Mouse (Mus musculus) embryonic facial prominence, embryonic 10.5 days (tissue): ENCODE measurements around the gene Zzef1. TPM values are rescaled to one million over a fixed set of nuclear protein-coding genes. Genes with fewer than 3 reads are reported as not detected.

ENCODE experiments used
- DNase-seq: peaks from one replicate; pipeline ENCODE4 v3.0.0-alpha.2; 2017; ENCODE audit warnings: low spot score
- H3K27ac ChIP-seq: fragments of 300-500 bp; sonication (generic); replicated peaks from 2 replicates; pipeline ENCODE4 v1.5.1; 2016; ENCODE audit warnings: mild to moderate bottlenecking
- H3K27me3 ChIP-seq: fragments of 300-500 bp; sonication (generic); replicated peaks from 2 replicates; pipeline ENCODE4 v1.6.1; 2016; ENCODE audit warnings: low read depth, mild to moderate bottlenecking; ENCODE audit not compliant: poor library complexity, severe bottlenecking
- H3K36me3 ChIP-seq: fragments of 300-500 bp; sonication (generic); replicated peaks from 2 replicates; pipeline ENCODE4 v1.6.1; 2016; ENCODE audit warnings: mild to moderate bottlenecking, moderate library complexity
- H3K4me1 ChIP-seq: fragments of 300-500 bp; sonication (generic); 2 replicates; pipeline ENCODE4 v1.6.1; 2016
- H3K4me3 ChIP-seq: fragments of 300-500 bp; sonication (generic); 2 replicates; pipeline ENCODE4 v1.5.1; 2016; ENCODE audit warnings: mild to moderate bottlenecking, moderate library complexity
- H3K9me3 ChIP-seq: fragments of 300-500 bp; sonication (generic); 2 replicates; pipeline ENCODE4 v1.6.1; 2016; ENCODE audit warnings: mild to moderate bottlenecking
- whole genome bisulfite sequencing: fragments of 180-500 bp; shearing (Covaris S2); methylation state at CpG from one replicate; pipeline ENCODE4 v1.1.7; 2016; 5-methylcytosine and 5-hydroxymethylcytosine counted together
- polyA plus RNA-seq: library from polyadenylated mRNA; unstranded; fragments of >200 nt; fragmentation: Nextera tagmentation; extraction: Ambion mirVana; gene quantifications from 2 replicates; pipeline ENCODE4 v1.2.1, GENCODE M21; 2016

The Zzef1 gene
- polyA plus RNA-seq, 1 experiment from 2014 or later: 6.4 TPM

DNA sequence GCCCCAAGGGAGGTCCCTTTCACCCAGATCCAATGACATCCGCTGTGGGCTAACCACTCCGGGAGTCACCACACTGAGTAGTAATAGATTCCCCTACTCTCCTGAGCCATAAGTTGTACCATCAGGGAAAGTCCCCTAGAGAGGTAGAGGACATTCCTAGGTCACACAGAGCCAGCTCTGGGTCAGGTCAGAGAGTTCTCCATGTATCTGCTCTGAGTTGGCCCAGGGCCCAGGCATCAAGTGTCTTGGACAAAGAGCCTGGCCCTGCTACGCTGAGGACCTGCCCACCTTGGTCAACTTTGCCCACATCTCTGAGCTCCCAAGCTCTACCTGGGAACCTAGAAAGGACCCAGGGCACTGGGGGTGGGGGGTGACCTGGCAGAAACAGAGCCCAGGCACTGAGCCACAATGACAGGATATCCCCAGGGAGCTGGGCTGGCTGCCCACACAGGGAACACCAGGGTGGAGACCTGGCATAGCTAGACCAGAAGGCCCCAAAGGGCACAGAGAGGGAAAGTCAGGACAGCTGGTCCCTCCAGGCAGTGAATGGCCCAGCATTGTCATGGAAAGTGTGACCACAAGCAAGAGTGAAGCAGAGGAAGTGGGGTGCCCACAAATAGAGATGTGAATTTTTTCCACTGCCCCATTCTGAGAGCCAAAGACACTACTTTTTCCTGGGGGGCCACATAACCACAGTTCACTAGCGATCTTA, 157.6 kb downstream of the Zzef1 start:
- no peaks in the 10 kb centered on the region for H3K36me3 ChIP-seq
- H3K27ac ChIP-seq: no peak overlapping the region
- H3K9me3 ChIP-seq: no peaks in the 10 kb centered on the region
- 86% methylated on average over 4 of the region's 4 CpGs for WGBS
- peaks cover 13% of the 10 kb centered on the region for H3K27me3 ChIP-seq
- DNase-seq: no peak
- H3K4me1 ChIP-seq: peaks cover 12% of the 10 kb centered on the region
- no peak overlapping the region for H3K4me3 ChIP-seq

DNA sequence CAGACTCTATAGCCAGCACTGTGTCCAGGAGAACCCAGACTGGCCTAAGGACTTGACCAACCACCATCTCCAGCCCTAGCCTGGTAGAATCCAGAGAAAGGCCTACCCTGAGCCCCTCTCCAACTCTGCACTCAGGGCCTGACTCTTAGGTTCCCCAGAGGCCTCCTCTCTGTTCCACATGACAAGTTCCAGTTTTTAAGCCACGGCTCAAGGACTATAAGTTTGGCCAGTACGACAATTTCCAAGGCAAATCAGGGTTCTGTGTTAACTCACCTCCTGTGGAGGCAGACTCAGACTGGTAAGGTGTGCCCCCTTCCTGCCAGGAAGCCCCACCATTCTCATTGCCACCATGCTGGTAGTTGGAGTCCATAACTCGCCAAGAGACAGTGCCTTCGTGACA, 158.2 kb downstream of the Zzef1 start:
- 90% methylated on average over 4 of the region's 4 CpGs for WGBS
- Histone ChIP-seq H3K4me3 (no peak overlapping the region), H3K36me3 (no peaks in the 10 kb centered on the region), H3K4me1 (peaks cover 12% of the 10 kb centered on the region), H3K27me3 (peaks cover 20% of the 10 kb centered on the region), H3K27ac (no peak overlapping the region), H3K9me3 (no peaks in the 10 kb centered on the region)
- DNase-seq: no peak

DNA sequence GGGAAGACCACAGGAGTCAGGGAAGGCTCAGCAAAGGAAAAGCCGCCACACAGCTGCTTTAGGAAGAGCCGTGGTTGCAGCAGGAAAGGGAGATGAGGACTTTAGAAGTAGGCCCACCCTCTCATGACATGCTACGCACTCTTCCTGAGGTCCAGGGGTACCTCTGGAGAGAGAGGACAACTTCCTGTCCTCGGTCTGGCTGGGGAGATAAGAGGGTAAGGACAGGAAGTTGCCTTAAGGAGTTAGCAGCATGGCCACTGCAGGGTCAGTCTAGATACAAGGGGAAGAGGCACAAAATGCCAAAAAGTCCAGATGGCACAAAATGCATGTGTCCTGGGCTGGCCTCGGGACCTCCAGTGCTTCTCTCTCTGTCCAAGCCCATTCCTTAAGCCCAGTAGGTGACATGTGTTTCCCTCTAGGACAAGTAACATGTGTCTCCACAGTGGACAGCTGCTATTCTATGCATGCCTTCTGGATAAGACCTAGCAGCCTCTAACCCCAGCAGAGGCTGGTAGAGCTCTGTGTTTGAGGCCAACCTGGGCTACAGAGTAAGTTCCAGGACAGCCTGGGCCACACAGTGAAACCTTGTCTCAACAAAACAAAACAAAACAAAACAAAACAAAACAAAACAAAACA, 159.4 kb downstream of the Zzef1 start:
- no peak for DNase-seq
- H3K9me3 ChIP-seq: no peaks in the 10 kb centered on the region
- H3K27me3 ChIP-seq: peaks cover 32% of the 10 kb centered on the region
- no peaks in the 10 kb centered on the region for H3K36me3 ChIP-seq
- WGBS: 63% methylated on average over 5 of the region's 5 CpGs
- H3K4me3 ChIP-seq: no peak overlapping the region
- no peak overlapping the region; the same call in 1 of the 2 replicates for H3K27ac ChIP-seq
- peaks cover 13% of the 10 kb centered on the region for H3K4me1 ChIP-seq

DNA sequence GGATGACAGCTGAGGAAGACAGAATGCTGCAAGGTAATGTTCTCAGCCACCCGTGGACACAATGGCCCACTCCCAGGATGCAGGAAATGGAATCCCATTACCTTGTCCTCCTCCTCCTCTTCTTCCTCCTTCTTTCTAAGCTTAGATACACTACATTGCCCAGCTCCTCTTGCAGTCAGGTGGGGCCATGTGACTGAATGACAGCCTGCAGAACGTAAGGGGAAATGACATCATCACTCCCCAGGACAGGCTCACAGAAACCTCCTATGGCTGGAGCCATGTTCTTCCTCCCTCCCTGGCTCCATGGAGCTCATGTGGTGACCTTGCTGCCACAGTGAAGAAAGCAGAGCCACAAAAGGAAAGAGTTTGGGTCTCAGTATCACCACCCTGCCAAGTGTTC, 161.3 kb downstream of the Zzef1 start:
- Histone ChIP-seq H3K4me3 (no peak overlapping the region), H3K9me3 (no peaks in the 10 kb centered on the region), H3K4me1 (peaks cover 20% of the 10 kb centered on the region), H3K27me3 (peaks cover 51% of the 10 kb centered on the region), H3K36me3 (no peaks in the 10 kb centered on the region), H3K27ac (no peak overlapping the region)
- 56% methylated on average over 2 of the region's 2 CpGs for whole genome bisulfite sequencing
- DNase-seq: no peak

DNA sequence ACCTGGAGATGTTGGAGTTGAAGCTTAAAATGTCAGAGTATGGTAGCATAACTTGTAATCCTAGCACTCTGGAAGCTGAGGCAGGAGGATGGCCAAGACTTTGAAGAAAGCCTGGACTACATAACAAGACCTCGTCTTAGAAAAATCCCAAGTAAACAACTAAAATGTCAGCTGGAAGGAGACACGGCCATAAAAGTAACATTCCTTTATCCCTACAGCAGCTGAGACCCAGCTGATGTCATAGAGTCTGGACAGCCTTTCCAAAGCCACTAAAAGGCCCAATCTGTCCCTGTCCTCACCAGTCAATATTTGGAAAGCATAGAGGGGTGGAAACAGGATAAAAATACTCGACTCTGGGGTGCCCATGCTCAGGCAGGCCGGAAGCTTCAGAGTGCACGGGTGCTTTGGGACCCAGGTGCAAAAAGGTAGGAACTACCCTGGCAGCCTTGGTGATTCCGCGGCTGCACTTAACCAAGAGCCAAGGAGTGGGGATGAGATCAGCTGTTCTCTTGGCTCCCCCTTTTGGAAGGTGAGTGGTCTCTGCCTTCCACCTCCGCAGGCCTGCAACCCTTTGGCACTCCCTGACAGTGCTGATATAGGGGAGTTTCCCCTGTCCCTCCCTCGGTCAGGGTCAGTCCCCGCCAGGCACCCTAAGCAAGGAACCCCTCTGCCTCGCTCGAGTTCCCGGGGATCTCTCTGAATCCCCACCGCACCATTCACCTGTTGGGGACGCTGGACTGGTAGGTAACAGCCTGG, 164.1 kb downstream of the Zzef1 start:
- peak overlapping the region; percentile 53; the same call in 1 of the 2 replicates for H3K4me3 ChIP-seq
- H3K4me1 ChIP-seq: peaks cover 23% of the 10 kb centered on the region
- H3K9me3 ChIP-seq: no peaks in the 10 kb centered on the region
- no peak overlapping the region for H3K27ac ChIP-seq
- H3K27me3 ChIP-seq: peaks cover 72% of the 10 kb centered on the region
- no peaks in the 10 kb centered on the region for H3K36me3 ChIP-seq
- no peak for DNase-seq
- WGBS: 12% methylated on average over 15 of the region's 15 CpGs

DNA sequence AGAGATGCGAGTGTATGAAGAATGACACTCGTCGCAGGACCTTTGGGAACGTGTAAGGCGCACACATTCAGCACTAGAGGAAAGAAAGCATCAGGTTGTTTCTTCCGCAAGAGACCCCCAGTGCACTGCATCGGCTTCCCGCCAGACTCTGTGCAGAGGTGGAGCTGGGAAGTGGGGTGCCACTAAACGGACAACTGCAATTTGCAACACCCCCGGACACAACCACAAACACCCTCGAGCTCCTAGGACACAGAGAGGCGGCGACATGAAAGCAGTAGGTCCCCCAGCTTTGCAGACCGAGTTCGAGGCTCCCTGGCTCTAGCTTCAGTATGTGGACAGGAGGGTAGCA, 164.7 kb downstream of the Zzef1 start:
- 2% methylated on average over 15 of the region's 15 CpGs for WGBS
- Histone ChIP-seq H3K4me3 (peak overlapping the region; percentile 53), H3K9me3 (no peaks in the 10 kb centered on the region), H3K36me3 (no peaks in the 10 kb centered on the region), H3K4me1 (peaks cover 28% of the 10 kb centered on the region), H3K27me3 (peaks cover 78% of the 10 kb centered on the region), H3K27ac (no peak overlapping the region)
- no peak for DNase-seq

DNA sequence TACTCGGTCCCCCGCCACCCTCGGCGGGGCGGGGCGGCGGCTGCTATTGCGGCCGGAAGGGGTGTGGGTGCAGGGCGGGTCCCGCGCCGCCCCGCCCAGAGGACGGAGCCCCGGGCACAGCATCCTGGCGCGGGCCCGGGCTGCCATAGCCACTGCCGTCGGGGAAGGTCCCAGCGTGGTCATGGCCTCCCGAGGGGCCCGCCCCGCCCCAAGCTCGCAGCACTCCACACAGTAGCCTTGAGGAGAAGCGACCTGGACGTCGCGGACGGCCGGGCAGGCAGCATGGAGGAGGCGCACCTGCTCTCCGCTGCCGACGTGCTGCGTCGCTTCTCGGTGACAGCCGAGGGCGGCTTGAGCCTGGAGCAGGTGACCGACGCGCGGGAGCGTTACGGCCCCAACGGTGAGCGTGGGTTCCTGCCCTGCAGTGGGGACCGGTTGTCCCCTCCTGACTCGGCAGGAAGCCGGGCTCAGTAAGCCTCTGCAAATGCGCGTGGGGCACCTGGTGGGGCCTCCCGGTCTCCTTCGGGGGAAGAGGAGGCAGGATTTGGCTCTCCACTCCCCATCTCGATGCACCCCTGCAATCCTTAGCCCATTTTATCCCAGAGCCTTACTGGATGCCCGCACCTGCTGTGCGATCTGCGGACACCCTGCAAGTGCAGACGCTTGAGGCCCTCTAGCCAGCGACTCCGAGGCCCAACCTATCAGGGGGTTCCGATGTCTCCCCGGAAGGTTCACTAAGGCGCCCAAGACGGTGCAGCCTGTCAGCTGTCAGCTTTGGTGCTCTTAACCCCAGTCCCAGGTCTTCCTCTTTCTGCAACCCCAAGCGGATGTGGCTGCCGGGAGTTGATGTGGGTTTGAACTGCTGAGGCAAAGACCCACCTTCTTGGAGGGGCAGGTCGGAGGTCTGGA, 165.3 kb downstream of the Zzef1 start, which contains the start of gene Atp2a3:
Gene Atp2a3 (plus strand): TSS at position 98 of the 909 bp plus-strand sequence.
- Histone ChIP-seq H3K36me3 (no peaks in the 10 kb centered on the region), H3K9me3 (no peaks in the 10 kb centered on the region), H3K27ac (no peak within 1 kb of the TSS), H3K27me3 (peaks cover 78% of the 10 kb centered on the region), H3K4me3 (peak within 1 kb of the TSS; percentile 53), H3K4me1 (peaks cover 29% of the 10 kb centered on the region)
- 5% methylated on average over 70 of the region's 70 CpGs for WGBS
- DNase-seq: no peak

DNA sequence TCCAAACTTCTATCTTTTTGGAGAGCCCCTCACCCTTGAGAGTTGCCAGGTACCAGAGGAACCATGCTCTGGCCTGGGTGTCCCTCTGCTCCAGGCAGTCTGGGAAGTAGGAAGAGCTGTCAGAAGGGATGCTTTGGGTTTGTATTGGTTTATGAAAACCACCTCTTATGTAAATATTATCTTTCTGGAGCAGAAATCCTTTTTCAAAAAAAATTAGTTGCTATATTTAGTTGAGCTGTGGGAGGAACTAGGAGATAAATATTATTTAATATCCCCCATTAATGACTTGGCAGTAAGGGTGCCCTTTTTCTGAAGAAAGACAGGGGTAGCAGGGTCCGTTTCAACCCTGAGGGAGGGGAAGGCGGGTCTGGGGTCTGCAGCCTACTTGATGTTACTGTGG, 166.4 kb downstream of the Zzef1 start:
- peaks cover 78% of the 10 kb centered on the region for H3K27me3 ChIP-seq

DNA sequence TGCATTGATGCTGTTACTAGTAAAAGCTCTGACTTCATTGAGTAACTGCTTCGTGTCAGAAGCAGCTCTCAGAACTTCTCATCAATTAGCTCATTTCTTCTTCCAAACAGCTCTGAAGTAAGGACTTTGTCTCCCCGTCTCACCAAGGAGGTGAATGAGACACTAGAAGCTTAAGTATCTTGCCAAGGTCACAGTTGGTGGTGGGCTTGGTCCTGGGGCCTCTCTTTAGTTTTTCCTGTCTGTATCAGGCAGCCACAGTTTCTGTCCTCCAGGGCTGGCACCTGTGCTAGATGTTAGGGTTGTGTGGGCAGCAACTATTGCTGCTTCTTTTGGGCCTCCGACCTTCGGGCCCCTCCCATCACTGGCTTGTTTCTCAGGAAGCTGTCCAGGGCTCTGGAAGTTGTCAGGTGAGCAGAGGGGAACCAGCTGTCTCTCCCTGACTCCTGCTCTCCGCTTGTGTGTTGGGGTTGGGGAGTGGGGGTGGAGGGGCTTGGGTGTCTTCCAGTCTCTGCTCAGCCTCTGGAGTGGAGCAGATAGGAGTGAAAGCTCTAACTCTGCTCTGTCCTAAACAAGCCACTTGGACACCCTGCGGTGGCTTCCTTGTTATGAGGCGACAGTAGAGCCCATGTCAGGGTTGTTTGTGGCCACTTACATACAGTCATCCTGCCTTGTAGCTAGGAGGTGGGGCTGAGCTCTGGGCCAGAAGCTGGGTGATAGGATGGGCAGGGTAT, 167.2 kb downstream of the Zzef1 start:
- no peaks in the 10 kb centered on the region for H3K36me3 ChIP-seq
- H3K27me3 ChIP-seq: peaks cover 72% of the 10 kb centered on the region
- WGBS: 49% methylated on average over 7 of the region's 7 CpGs
- no peak overlapping the region for H3K4me3 ChIP-seq
- DNase-seq: no peak
- no peaks in the 10 kb centered on the region for H3K9me3 ChIP-seq
- peaks cover 29% of the 10 kb centered on the region for H3K4me1 ChIP-seq
- H3K27ac ChIP-seq: no peak overlapping the region

More for the DNA sequence above, 166.4 kb downstream of the Zzef1 start:
- Histone ChIP-seq H3K4me1 (peaks cover 29% of the 10 kb centered on the region), H3K36me3 (no peaks in the 10 kb centered on the region), H3K9me3 (no peaks in the 10 kb centered on the region), H3K27ac (no peak overlapping the region), H3K4me3 (no peak overlapping the region)
- 80% methylated on average over 2 of the region's 2 CpGs for WGBS
- DNase-seq: no peak

DNA sequence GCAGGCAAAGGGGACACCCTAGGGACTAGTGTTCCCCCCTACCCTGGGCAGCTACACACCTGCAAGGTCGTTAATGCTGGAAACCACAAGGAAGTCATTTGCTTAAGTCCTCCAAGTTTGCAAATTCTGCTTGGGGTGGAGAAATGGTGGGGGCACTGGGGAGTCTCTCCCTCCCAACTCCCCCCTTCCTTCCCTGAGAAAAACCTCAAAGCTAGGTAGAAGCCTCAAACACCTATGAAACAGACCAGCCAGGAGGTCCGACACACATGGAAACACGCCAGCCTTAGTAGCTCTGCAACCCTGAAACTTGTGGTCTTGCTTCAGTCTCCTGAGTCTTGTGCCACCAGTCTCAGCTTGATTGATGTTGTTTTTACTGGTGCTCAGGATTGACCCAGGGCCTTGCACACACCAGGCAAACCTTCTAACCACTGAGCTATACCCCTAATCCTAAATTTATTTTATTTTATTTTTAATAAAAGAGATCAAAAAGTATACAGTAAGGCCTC, 167.8 kb downstream of the Zzef1 start:
- Histone ChIP-seq H3K9me3 (no peaks in the 10 kb centered on the region), H3K27ac (no peak overlapping the region), H3K36me3 (no peaks in the 10 kb centered on the region), H3K4me1 (peaks cover 26% of the 10 kb centered on the region), H3K4me3 (no peak overlapping the region), H3K27me3 (peaks cover 66% of the 10 kb centered on the region)
- 64% methylated on average over 3 of the region's 3 CpGs for WGBS
- DNase-seq: no peak

DNA sequence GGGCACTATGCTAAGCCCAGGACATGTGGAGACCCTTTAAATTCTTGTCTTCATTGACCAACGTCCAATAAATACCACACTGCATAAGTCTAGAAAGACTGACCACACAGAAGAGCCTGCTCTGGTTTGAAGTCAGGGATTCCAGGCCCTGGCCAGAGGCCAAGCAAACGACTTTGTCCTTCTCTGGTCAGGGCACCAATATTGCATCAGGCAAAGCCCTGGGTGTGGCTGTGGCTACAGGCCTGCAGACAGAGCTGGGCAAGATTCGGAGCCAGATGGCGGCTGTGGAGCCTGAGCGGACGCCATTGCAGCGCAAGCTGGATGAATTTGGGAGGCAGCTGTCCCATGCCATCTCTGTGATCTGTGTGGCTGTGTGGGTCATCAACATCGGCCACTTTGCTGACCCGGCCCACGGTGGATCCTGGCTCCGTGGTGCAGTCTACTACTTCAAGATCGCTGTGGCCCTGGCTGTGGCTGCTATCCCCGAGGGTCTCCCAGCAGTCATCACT, 179.0 kb downstream of the Zzef1 start:
- H3K4me1 ChIP-seq: no peaks in the 10 kb centered on the region
- H3K4me3 ChIP-seq: no peak overlapping the region
- no peak for DNase-seq
- no peak overlapping the region for H3K27ac ChIP-seq
- 84% methylated on average over 13 of the region's 13 CpGs for WGBS
- H3K36me3 ChIP-seq: no peaks in the 10 kb centered on the region
- H3K27me3 ChIP-seq: peaks cover 31% of the 10 kb centered on the region
- H3K9me3 ChIP-seq: no peaks in the 10 kb centered on the region
